Mouse (Mus musculus) cerebellum, adult 2 months (tissue): ENCODE measurements around the gene Fam129c.

ENCODE experiments used
- CTCF ChIP-seq: fragments of 200-500 bp; IDR thresholded peaks from 2 replicates; pipeline ENCODE4 v1.5.1; 2011; ENCODE audit warnings: low read depth, mild to moderate bottlenecking, control low read depth, low read length, moderate library complexity, borderline replicate concordance; ENCODE audit not compliant: insufficient read depth
- POLR2A ChIP-seq: fragments of 200-500 bp; IDR thresholded peaks from 2 replicates; pipeline ENCODE4 v1.6.1; 2011; ENCODE audit warnings: low read length, control low read depth, borderline replicate concordance; ENCODE audit not compliant: insufficient read depth

- TF ChIP-seq CTCF, result no peak
- no peak for TF ChIP-seq POLR2A
Observed at GRCm38 (mm10) chr8:71602666-71603334, 5.4 kb downstream of the Fam129c start.
